Mouse (Mus musculus) G1E (cell line): ENCODE data around the gene Pard3.

Experiments
- CTCF ChIP-seq: IDR thresholded peaks from 2 replicates; pipeline ENCODE4 v1.5.1; 2012; ENCODE audit warnings: low read depth, low read length, inconsistent platforms, mixed read lengths
- GATA1 ChIP-seq: IDR thresholded peaks from 2 replicates; pipeline ENCODE4 v1.6.1; 2012; ENCODE audit warnings: borderline replicate concordance, low read length, inconsistent platforms, mixed read lengths
- GATA2 ChIP-seq: IDR thresholded peaks from 2 replicates; pipeline ENCODE4 v1.6.1; 2012; ENCODE audit warnings: low read depth, low read length, inconsistent platforms, borderline replicate concordance
- POLR2AphosphoS5 ChIP-seq: IDR thresholded peaks from 2 replicates; pipeline ENCODE4 v1.6.1; 2012; ENCODE audit warnings: low read depth, low read length, inconsistent platforms; ENCODE audit not compliant: insufficient replicate concordance
- TAL1 ChIP-seq: conservative IDR thresholded peaks from 2 replicates; pipeline ENCODE4 v1.6.1; 2012; ENCODE audit warnings: low read depth, low read length, inconsistent platforms, mixed read lengths

DNA sequence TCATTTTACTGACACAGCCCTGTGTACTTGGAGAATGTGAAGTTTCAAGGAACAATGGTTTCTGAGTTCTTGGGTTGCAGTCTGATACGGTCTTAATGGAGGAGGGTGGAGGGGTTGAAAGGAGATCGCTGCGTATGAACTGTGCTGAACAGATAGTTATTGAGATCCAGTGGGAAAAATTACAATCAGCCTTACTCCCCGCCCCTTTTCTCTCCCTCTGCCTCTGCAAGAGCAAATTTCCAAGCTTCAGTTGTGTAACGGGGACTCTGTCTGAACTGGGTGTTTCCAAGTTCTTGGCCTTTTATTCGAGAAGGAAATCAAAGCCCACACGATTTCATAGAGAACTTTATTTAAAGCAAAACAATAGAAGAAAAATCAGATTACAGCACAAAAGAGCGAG, 150.6 kb downstream of the Pard3 start:
- no peak for TF ChIP-seq CTCF
- no peak for TF ChIP-seq GATA1
- no peak for TF ChIP-seq POLR2AphosphoS5
- no peak for TF ChIP-seq TAL1
- no peak for TF ChIP-seq GATA2
